Mouse (Mus musculus) liver, embryonic 14.5 days (tissue): Measurements from ENCODE around the gene Pif1. TPM values are rescaled to one million over a fixed set of nuclear protein-coding genes. Genes with fewer than 3 reads are reported as not detected.
A peak's percentile ranks its signal among the peaks of the same experiment; 100 is the strongest.

ENCODE experiments used
- ATAC-seq: fragments of 200-750 bp; cut with Nextera tagmentation; 2 replicates; pipeline ENCODE4 v1.8.0; 2017; ENCODE audit warnings: moderate number of reproducible peaks, mild to moderate bottlenecking, moderate library complexity; ENCODE audit not compliant: insufficient read depth
- DNase-seq, 3 experiments: peaks; one replicate each; pipeline ENCODE4 v3.0.0-alpha.2; 2012 to 2013; ENCODE audit warnings: low read depth in 3 of 3, low spot score in 3 of 3
- H3K27ac ChIP-seq: fragments of 300-500 bp; sonication (generic); 2 replicates; pipeline ENCODE4 v1.5.1; 2014; ENCODE audit warnings: moderate library complexity, mild to moderate bottlenecking, control low read depth, inconsistent platforms
- H3K27me3 ChIP-seq: fragments of 300-500 bp; sonication (generic); 2 replicates; pipeline ENCODE4 v1.6.1; 2014; ENCODE audit warnings: mild to moderate bottlenecking, low read length, moderate library complexity; ENCODE audit not compliant: control insufficient read depth, insufficient read depth
- H3K36me3 ChIP-seq: fragments of 300-500 bp; sonication (generic); replicated peaks from 2 replicates; pipeline ENCODE4 v1.6.1; 2014; ENCODE audit warnings: low read depth; ENCODE audit not compliant: control insufficient read depth, insufficient read depth
- H3K4me1 ChIP-seq, 2 experiments: fragments of 200-500 bp in 1 of 2; fragments of 300-500 bp in 1 of 2; sonication (generic) in 1 of 2; replicated peaks; 2 replicates each; pipeline ENCODE4 v1.6.1; 2012 to 2014; ENCODE audit warnings: antibody characterized with exemption in 1 of 2, inconsistent platforms in 1 of 2, low read length in 1 of 2; ENCODE audit not compliant: control insufficient read depth in 2 of 2, insufficient read depth in 2 of 2
- H3K4me2 ChIP-seq: fragments of 300-500 bp; sonication (generic); 2 replicates; pipeline ENCODE4 v1.6.1; 2014; ENCODE audit warnings: low read depth, mild to moderate bottlenecking, control low read depth, moderate library complexity
- H3K4me3 ChIP-seq, 2 experiments: fragments of 200-500 bp in 1 of 2; fragments of 300-500 bp in 1 of 2; sonication (generic) in 1 of 2; 2 replicates each; pipeline ENCODE4 v1.5.1; 2012 to 2014; ENCODE audit warnings: low read depth in 2 of 2, low read length in 2 of 2, mild to moderate bottlenecking in 2 of 2, control low read depth in 1 of 2, inconsistent platforms in 1 of 2, moderate library complexity in 1 of 2; ENCODE audit not compliant: insufficient read depth in 1 of 2
- H3K9ac ChIP-seq: fragments of 300-500 bp; sonication (generic); replicated peaks from 2 replicates; pipeline ENCODE4 v1.6.1; 2014; ENCODE audit warnings: mild to moderate bottlenecking, control low read depth, moderate library complexity
- H3K9me3 ChIP-seq: fragments of 300-500 bp; sonication (generic); 2 replicates; pipeline ENCODE4 v1.6.1; 2016; ENCODE audit warnings: low read length, mixed read lengths; ENCODE audit not compliant: control insufficient read depth
- CTCF ChIP-seq: IDR thresholded peaks from 2 replicates; pipeline ENCODE4 v1.5.1; 2016; ENCODE audit warnings: antibody characterized with exemption, low read depth, control low read depth
- EP300 ChIP-seq: IDR thresholded peaks from 2 replicates; pipeline ENCODE4 v1.6.1; 2016; ENCODE audit warnings: antibody characterized with exemption, low read depth
- WGBS: fragments of 180-500 bp; shearing (Covaris S2); extraction: QIAGEN DNeasy Blood & Tissue Kit; methylation state at CpG from one replicate; pipeline ENCODE4 v1.1.7; 2014; ENCODE audit not compliant: insufficient replicate concordance; 5-methylcytosine and 5-hydroxymethylcytosine counted together
- polyA plus RNA-seq, 2 experiments: library from polyadenylated mRNA; depleted of rRNA in 1 of 2; stranded (reverse) in 1 of 2; unstranded in 1 of 2; fragments of >200 nt; fragmentation: Nextera tagmentation in 1 of 2; extraction: Ambion mirVana in 1 of 2; gene quantifications; 2 replicates each; pipeline versions ENCODE4 v1.2.1 to v1.2.3; 2012 to 2014

The Pif1 gene
- polyA plus RNA-seq, 2 experiments, result 6.8 to 11.9 TPM

DNA sequence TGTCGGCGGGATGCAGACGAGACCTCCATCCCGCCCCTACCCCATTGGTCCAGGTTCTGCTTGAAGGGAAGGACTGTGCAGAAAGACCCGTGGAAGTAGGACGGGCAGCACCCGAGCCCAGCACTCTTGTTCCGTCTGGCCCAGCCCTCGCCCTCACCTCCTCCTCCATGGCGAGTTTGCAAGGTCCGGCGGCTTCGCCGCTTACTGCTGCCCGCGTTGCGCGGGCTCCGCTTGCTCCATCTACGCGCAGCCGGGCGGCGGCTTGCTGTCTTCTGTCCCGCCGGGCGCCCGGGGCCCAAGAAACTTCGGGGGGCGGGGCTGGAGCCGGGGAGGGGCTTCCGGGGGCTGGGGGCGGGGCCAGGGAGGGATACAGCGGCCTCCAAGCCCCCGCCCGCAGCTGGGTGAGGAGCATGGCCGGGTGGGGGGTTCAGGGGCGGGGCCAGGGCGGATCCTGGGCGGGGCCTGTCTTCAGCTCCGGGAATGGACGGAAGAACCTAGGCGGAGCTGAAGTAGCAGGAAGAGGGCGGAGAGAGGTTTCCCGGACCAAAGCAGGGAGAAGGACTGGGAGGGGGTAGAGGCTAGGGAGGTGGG, 7.1 kb upstream of the Pif1 start, which contains the start of gene Plekho2:
Gene Plekho2, minus strand, starts transcription at position 260 of the 591 bp plus-strand sequence.
- DNase-seq (peak; percentile 88 to 90 (median 90)), ATAC-seq (peak; percentile 76)
- peak within 1 kb of the TSS; percentile 97 for H3K4me2 ChIP-seq
- peak within 1 kb of the TSS; percentile 74 for H3K9ac ChIP-seq
- TF ChIP-seq CTCF (0 out of 2 replicates have a peak, but pooled peaks have one; percentile 10), EP300 (no peak)
- under 1% methylated on average over 44 of the region's 45 CpGs for WGBS
- H3K36me3 ChIP-seq, result peaks cover 12% of the 10 kb centered on the region
- H3K4me1 ChIP-seq, result peaks cover 39 to 46% of the 10 kb centered on the region in 2 experiments
- H3K9me3 ChIP-seq, result no peaks in the 10 kb centered on the region
- no peaks in the 10 kb centered on the region for H3K27me3 ChIP-seq
- peak within 1 kb of the TSS; percentile 67 to 86 for H3K4me3 ChIP-seq
- H3K27ac ChIP-seq, result peak within 1 kb of the TSS; percentile 91

GRCm38 (mm10) chr9:65580401-65581256, 6.3 kb upstream of the Pif1 start:
- H3K4me2 ChIP-seq, result peak overlapping the region; percentile 97
- peak; percentile 100 for TF ChIP-seq CTCF
- TF ChIP-seq EP300, result peak; percentile 72
- H3K27ac ChIP-seq, result peak overlapping the region; percentile 91
- 3% methylated on average over 21 of the region's 29 CpGs for WGBS
- H3K4me3 ChIP-seq, result peak overlapping the region; percentile 67 to 78
- no peaks in the 10 kb centered on the region for H3K9me3 ChIP-seq
- H3K27me3 ChIP-seq, result no peaks in the 10 kb centered on the region
- peaks cover 31 to 39% of the 10 kb centered on the region in 2 experiments for H3K4me1 ChIP-seq
- ATAC-seq (peak; percentile 58), DNase-seq (peak; percentile 88 to 95 (median 90))
- H3K9ac ChIP-seq, result peak overlapping the region; percentile 59
- H3K36me3 ChIP-seq, result peaks cover 12% of the 10 kb centered on the region

DNA sequence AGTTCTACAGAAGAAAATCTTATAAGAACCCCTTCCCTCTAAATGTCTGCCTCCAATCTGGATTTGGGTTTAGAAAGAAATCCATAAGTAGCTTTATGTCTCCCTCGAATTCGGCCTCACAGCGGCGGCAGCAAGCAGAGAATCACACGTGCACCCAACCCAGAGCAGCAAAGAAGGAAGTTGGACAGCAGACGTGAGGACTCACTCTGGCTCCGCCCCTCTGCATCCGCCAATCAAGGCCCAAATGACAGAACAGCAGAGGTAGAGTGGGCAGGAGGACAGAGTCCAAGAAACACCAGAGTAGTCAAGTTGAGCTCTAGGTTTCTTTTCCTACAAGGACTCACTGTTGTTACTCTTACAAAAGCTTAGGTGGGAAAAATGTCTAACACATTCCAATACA, 3.9 kb upstream of the Pif1 start:
- TF ChIP-seq CTCF, result no peak
- TF ChIP-seq EP300, result no peak
- Histone ChIP-seq H3K4me3 (no peak overlapping the region), H3K9me3 (no peaks in the 10 kb centered on the region), H3K9ac (no peak overlapping the region), H3K27me3 (no peaks in the 10 kb centered on the region), H3K4me1 (peaks cover 16 to 19% of the 10 kb centered on the region in 2 experiments), H3K27ac (no peak overlapping the region), H3K4me2 (no peak overlapping the region; the same call in 1 of the 2 replicates), H3K36me3 (no peaks in the 10 kb centered on the region)
- 5% methylated on average over 8 of the region's 8 CpGs for WGBS
- ATAC-seq, result no peak
- DNase-seq, result peak; percentile 62 to 66 (median 65)

- TF ChIP-seq CTCF (no peak), EP300 (no peak)
- Histone ChIP-seq H3K4me2 (peak overlapping the region; percentile 88), H3K4me3 (peak overlapping the region; percentile 82 to 98), H3K4me1 (peaks cover 14 to 17% of the 10 kb centered on the region in 2 experiments), H3K36me3 (peaks cover 28% of the 10 kb centered on the region), H3K9me3 (no peaks in the 10 kb centered on the region), H3K27ac (peak overlapping the region; percentile 84), H3K9ac (peak overlapping the region; percentile 89), H3K27me3 (no peaks in the 10 kb centered on the region)
- ATAC-seq, result peak; percentile 9; the same call in 1 of the 2 replicates
- 0% methylated on average over 6 of the region's 6 CpGs for WGBS
- no peak for DNase-seq
These were observed 261 bp downstream of the Pif1 start for GRCm38 (mm10) chr9:65587270-65587572.
